Mouse (Mus musculus) 3T3-L1 (cell line): ENCODE measurements around the gene Eogt.
A peak's percentile ranks its signal among the peaks of the same experiment; 100 is the strongest.

ENCODE experiments used
- DNase-seq: peaks from one replicate; pipeline ENCODE4 v3.0.0-alpha.2; 2015; ENCODE audit warnings: low read depth, low spot score

Eogt gene

DNA sequence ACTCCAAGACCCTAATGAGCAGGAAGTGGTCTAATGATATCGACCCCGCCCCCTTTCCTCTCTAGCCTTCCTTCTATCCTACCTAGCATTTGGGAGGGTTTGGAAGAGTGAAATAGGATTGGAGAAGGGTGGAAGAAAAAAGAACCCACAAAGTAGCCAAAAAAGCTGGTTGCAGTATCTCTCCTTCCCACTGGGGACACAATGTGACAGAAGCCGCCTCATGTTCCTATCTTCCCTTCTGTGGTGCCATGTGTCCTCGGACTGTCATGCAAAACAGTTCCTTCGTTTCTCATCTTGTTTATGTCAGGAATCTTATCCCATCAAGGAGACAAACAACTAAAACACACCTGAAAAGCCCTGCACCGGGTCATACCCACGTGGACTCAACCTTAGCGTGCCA is 42.9 kb downstream of the Eogt start:
- DNase-seq: peak; percentile 10

DNA sequence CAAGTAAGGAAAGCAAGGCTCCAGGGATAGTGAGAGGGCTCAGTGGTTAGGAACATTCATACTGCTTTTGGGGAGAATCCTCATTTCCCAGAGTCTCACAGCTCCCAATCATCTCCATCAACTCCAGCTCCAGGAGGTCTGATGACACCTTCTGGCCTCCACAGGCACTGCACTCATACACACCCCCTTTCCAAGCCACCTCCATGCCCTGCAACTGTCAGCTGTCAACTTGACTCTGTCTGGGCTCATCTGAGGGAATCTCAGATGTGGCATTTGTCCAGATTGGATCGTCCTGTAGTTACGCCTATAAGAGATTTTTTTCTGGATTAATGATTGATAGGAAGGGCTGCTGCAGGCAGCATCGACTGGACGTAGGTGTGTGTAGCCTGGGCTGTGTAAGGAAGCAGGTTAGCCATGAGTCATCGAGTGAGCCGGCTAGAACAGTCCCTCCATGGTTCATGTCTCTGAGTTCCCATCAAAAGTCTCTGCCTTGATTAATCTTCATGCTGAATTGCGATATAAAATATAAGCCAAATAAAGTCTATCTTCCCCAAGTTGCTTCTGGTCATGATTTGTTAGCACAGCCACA is 44.6 kb downstream of the Eogt start:
- peak; percentile 38 for DNase-seq

DNA sequence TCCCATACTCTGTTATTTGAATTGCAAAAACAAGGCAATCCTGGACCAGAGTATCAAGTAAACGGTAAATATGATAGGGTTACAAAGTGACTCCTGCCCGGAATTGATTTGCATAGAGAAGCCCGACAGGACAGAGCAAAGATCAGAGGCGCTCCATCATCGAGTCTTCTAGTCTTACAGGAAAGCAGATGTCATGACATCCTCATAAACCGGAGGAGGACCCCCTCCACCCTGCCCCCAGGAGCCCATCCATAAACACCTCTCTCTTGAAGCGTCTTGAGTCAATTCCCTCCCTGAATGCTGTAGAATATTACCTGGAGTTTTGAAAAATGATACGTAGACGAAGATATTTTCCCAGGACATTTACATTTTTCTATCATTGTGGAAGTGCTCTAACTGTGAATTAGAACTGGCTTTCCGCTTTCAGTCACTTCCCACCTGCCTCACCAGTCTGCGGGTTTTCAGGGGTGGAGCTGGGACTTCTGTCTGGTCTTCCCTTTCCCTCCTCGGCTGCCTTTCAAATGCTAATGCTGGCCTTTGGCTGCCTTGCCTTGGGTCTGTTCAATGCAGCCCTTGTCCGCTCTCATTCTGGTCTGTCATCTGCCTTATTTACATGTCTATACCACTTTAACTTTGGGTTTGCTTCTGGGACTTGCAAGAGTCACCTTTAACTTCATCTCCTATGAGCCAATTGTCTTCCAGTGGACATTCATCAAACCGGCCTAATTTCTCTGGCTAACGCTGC is 46.9 kb downstream of the Eogt start:
- DNase-seq: no peak

GRCm38 (mm10) chr6:97101190-97101957 is 47.6 kb downstream of the Eogt start:
- no peak for DNase-seq

DNA sequence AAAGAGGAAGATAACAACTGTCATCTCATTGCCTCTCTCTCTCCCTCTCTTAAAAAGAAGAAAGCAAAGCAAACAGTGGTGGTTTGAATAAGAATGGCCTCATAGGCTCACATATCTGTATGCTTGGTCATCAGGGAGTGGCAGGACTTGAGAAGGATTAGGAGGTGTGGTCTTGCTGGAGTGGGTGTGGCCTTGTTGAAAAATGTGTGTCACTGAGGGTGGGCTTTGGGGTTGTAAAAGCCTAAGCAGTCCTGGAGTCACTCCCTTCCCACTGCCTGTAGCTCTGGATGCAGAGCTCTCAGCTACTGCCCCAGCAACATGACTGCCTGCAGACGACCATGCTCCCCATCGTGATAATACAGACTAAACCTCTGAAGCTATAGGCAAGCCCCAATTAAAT is 66.6 kb downstream of the Eogt start:
- no peak for DNase-seq

GRCm38 (mm10) chr6:97080016-97080415 is 69.0 kb downstream of the Eogt start:
- no peak for DNase-seq

DNA sequence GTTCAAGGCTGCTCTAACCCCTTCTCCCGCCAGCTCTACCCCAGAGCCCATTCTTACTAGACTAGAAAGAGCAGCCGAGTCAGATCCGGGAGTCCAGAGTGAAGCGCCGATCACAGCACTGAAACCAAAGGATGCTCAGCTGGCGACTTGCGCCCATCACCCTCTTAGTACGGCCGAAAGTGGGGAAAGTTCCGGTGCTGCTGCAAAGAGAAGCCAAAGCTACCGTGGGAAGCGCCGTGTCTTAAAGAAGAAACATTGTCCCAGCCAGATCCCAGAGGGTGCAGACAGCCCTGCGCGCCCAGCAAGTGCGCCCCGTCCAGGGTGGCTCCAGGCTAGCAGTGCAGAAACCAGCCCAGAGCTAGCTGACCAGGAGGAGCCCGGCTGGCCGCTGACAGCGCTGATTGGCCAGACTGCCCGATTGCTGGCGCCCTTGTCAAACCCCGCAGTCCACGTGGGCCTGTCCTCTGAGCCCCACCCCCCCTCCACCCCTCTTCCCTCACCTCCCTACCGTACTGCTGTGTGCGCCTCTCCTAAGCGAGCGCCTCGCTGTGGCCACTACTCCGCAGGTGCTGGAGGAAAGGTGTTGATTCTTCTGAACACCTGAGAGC is 88.8 kb downstream of the Eogt start, which contains the start of gene Fam19a4:
Fam19a4 (minus strand) TSS at position 340 of the 608 bp plus-strand sequence.
- DNase-seq: no peak
